ENCODE assay signal across 7 mouse cellular contexts in genomic region chr12:28699656-28700055, GRCm38 (mm10). TPM values are rescaled to one million over a fixed set of nuclear protein-coding genes. Genes with fewer than 3 reads are reported as not detected.
DNase-seq lines count a peak whose midpoint lies in the region; ATAC-seq and TF ChIP-seq lines count a peak whose summit lies in the region.

No protein-coding gene starts in this region.

- TF ChIP-seq CTCF in Patski (IDR thresholded peaks at IDR 0.05), result no peak

- CTCF ChIA-PET in Patski (lab: Charles Lee), result interaction anchor here (0.8 to 1.7 kb wide), 6 partner anchors 8 to 25 kb away, joined by 3 to 8 read pairs (median 4); partner anchors contain the start of gene Adi1

- H3K4me3 ChIP-seq in forebrain, embryonic 11.5 days (ENCODE audit: low read depth, low read length), result no peak overlapping the region

- peaks cover 6% of the 10 kb centered on the region; the same call in 1 of the 2 replicates for H3K4me1 ChIP-seq in forebrain, embryonic 11.5 days (replicated peaks; ENCODE audit: control insufficient read depth, insufficient read depth, low read length)

- peak overlapping the region; percentile 41 for H3K27ac ChIP-seq in forebrain, embryonic 11.5 days (ENCODE audit: low read depth, low read length)

- no peaks in the 10 kb centered on the region for H3K36me3 ChIP-seq in forebrain, embryonic 11.5 days (ENCODE audit: control insufficient read depth, insufficient read depth, low read length)

- peak overlapping the region; percentile 37; the same call in 1 of the 2 replicates for H3K9ac ChIP-seq in forebrain, embryonic 11.5 days (ENCODE audit: low read length)

- H3K27me3 ChIP-seq in Patski, result no peaks in the 10 kb centered on the region
- H3K27me3 ChIP-seq in forebrain, embryonic 11.5 days (ENCODE audit: control insufficient read depth, insufficient read depth, low read length), result no peaks in the 10 kb centered on the region

- POLR2A ChIA-PET in Patski (lab: Charles Lee), result interaction anchor here (0.6 kb wide), 1 partner anchor 14 kb away, joined by 3 read pairs; no protein-coding TSS in a partner anchor

- no peak overlapping the region for H3K4me2 ChIP-seq in forebrain, embryonic 11.5 days (ENCODE audit: low read depth, low read length, severe bottlenecking)

- in situ Hi-C loops in Patski (cut with MboI; ENCODE audit: low pct_unique_long_range_greater_than_20kb), result no loop called here

- peak; percentile 25 for DNase-seq in Patski (ENCODE audit: low read depth, low spot score)
- DNase-seq in c-Kit-positive CD71-negative TER-119-negative erythroid progenitor cells, embryonic 14.5 days (ENCODE audit: low read depth), result peak; percentile 60
- peak; percentile 85 for DNase-seq in forebrain, embryonic 11.5 days (ENCODE audit: low spot score)
- DNase-seq in heart, postnatal 4 days, result peak; percentile 80
- peak; percentile 85 to 86 for DNase-seq in layer of hippocampus, postnatal 10 days (ENCODE audit: low spot score in 2 of 2)
- peak; percentile 41 to 73 for DNase-seq in lung, postnatal 4 days
- peak; percentile 81 for DNase-seq in right cerebral cortex, adult 18-20 months

- H3K9me3 ChIP-seq in forebrain, embryonic 11.5 days (ENCODE audit: control insufficient read depth, low read length), result no peaks in the 10 kb centered on the region

- WGBS in forebrain, embryonic 11.5 days, result 7% methylated on average over 6 of the region's 6 CpGs

- peak; percentile 56 for ATAC-seq in Patski
- peak; percentile 38; the same call in 1 of the 2 replicates for ATAC-seq in forebrain, embryonic 11.5 days (replicated peaks; ENCODE audit: low FRiP score)

RNA-seq across cellular contexts. Expression of gene Adi1, which starts 24.6 kb away (rescaled TPM):
- polyA plus RNA-seq in Patski (2021), result 114 TPM
- 54.6 and 56.9 TPM in 2 replicates for polyA plus RNA-seq in forebrain, embryonic 11.5 days (2014; fragmentation: Nextera tagmentation; extraction: Ambion mirVana)
- total RNA-seq in heart, postnatal 4 days (2021), result 10 to 100 TPM; 27.5 to 31.5 TPM
- total RNA-seq in layer of hippocampus, postnatal 10 days (2021), result 10 to 100 TPM; 15.5 to 18.4 TPM

RNA-seq across cellular contexts. Expression of gene Rnaseh1, which starts 50.3 kb away (rescaled TPM):
- polyA plus RNA-seq in Patski (2021), result 19.7 TPM
- 27.6 and 30.4 TPM in 2 replicates for polyA plus RNA-seq in forebrain, embryonic 11.5 days (2014; fragmentation: Nextera tagmentation; extraction: Ambion mirVana)
- 1 to 10 TPM; 9.0 to 9.4 TPM for total RNA-seq in heart, postnatal 4 days (2021)
- total RNA-seq in layer of hippocampus, postnatal 10 days (2021), result 10 to 100 TPM; 11.8 to 15.4 TPM

RNA-seq across cellular contexts. Expression of gene Trappc12, which starts 50.6 kb away (rescaled TPM):
- 25.6 TPM for polyA plus RNA-seq in Patski (2021)
- 40.0 and 40.1 TPM in 2 replicates for polyA plus RNA-seq in forebrain, embryonic 11.5 days (2014; fragmentation: Nextera tagmentation; extraction: Ambion mirVana)
- 10 to 100 TPM; 24.7 to 25.8 TPM for total RNA-seq in heart, postnatal 4 days (2021)
- 10 to 100 TPM; 45.6 to 47.0 TPM for total RNA-seq in layer of hippocampus, postnatal 10 days (2021)

RNA-seq across cellular contexts. Expression of gene Eipr1, which starts 51.9 kb away (rescaled TPM):
- 25.6 TPM for polyA plus RNA-seq in Patski (2021)
- 36.3 and 40.3 TPM in 2 replicates for polyA plus RNA-seq in forebrain, embryonic 11.5 days (2014; fragmentation: Nextera tagmentation; extraction: Ambion mirVana)
- 10 to 100 TPM; 11.8 to 13.4 TPM for total RNA-seq in heart, postnatal 4 days (2021)
- total RNA-seq in layer of hippocampus, postnatal 10 days (2021), result 10 to 100 TPM; 41.6 to 47.7 TPM

Comparison
In these comparisons a context has a peak if more than half of its experiments do, and no peak if none do; other contexts are left out.
1. DNase-seq: peak in every context shown above with its lines; median percentile 86 in layer of hippocampus, postnatal 10 days; 85 in forebrain, embryonic 11.5 days; 81 in right cerebral cortex, adult 18-20 months; 80 in heart, postnatal 4 days; 60 in c-Kit-positive CD71-negative TER-119-negative erythroid progenitor cells, embryonic 14.5 days; 57 in lung, postnatal 4 days; 25 in Patski.